Mouse (Mus musculus) skeletal muscle tissue, adult 2 months (tissue): ENCODE measurements around the gene Scnn1a.

Experiments used
- DNase-seq: peaks from one replicate; pipeline ENCODE4 v3.0.0-alpha.2; 2012; ENCODE audit warnings: low read depth, low spot score

The Scnn1a gene

DNA sequence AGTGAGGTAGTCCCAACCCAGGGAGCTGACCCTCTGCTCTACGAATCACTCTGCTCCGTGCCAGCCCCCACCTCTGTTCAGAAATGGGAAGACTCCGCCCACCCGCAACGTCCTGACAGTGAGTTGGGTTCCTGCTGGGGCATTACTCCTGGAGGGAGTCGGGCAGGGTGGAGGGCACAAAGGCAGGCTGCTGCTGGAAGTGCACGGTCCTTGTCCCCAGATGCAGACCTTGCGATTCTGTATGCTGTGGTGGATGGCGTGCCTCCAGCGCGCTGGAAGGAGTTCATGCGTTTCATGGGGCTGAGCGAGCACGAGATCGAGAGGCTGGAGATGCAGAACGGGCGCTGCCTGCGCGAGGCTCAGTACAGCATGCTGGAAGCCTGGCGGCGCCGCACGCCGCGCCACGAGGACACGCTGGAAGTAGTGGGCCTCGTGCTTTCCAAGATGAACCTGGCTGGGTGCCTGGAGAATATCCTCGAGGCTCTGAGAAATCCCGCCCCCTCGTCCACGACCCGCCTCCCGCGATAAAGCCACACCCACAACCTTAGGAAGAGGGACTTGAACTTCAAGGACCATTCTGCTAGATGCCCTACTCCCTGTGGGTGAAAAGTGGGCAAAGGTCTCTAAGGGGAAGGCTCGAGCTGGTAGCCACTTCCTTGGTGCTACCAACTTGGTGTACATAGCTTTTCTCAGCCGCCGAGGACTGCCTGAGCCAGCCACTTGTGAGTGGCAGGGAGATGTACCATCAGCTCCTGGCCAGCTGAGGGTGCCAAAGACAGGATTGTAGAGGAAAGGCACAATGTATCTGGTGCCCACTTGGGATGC, 41.2 kb downstream of the Scnn1a start:
- DNase-seq: no peak

- DNase-seq: no peak
These were observed 42.6 kb downstream of the Scnn1a start for GRCm38 (mm10) chr6:125363021-125363420.

DNA sequence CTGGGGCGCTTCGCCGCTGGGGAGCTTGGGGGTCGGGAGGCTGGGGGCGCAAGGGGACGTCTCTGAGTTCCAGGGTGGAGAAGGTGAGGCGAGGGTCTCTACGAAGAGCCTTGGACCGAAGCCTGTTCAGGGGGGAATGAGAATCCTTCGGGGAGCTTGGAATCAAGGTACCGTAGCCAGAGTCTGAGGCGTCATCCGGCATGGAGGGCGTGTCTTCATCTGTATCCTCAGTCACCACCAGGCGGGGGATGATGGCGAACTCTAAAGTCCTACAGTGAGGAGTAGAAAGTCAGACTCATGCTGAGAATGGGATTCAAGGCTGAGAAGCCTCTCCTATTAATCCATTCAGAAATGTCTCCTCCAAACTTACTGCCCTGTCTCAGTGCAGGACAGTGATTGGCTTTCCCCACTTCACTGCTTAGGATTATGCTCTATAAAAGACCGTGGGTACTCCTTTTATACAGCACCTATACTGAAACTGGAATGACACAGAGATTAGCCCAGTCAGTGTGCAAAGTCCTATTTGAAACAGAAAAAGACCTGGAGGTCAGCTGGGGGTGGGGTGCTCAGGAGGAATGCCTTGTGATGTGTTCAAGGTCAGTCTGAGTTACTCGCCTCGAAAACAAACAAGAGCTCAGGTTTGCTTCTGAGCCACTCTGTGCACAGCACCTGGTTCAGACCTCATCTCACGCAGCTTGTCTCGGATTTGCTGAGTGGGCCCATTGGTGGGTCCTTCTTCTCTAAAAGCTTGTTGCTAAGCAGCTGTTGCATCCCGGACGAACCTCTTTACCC, 43.2 kb downstream of the Scnn1a start:
- no peak for DNase-seq

DNA sequence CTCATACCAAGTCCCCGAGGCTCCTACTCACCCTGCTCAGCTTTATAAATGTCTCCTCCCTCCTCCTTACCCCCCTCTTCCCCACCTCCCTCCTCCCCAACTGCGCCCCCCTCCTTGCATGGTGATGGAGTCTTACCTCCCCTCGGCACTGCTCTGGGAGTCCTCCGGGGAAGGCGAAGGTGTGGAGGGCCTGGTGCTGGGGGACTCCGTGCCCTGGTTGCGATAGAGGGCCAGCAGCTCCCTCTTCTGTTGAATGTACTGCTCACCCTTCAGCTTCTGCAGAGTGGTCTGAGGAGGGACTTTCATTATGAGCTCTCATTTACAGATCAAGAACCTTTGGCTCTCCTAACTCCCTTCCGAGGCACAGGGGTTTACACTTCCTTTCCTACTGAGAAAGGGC, 44.0 kb downstream of the Scnn1a start:
- no peak for DNase-seq

DNA sequence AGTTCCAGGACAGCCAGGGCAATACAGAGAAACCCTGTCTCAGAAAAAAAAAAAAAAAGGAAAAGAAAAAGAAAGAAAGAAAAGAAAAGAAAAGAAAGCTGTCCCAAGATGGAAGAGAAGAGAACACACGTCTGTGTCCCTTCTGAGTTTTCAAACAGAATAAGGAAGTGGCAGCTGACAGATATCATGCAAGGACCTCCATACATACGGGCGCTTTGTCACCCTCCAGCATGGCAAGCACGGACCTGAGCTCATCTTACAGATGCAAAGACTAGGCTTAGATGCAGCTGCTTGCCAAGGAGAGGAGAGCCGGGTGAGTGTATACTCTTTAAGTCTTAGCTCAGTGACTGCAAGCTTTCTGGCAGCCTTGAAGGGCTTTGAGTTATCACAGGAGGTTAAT, 45.1 kb downstream of the Scnn1a start:
- DNase-seq: no peak

- no peak for DNase-seq
These were observed 45.7 kb downstream of the Scnn1a start for GRCm38 (mm10) chr6:125366133-125366532.

DNA sequence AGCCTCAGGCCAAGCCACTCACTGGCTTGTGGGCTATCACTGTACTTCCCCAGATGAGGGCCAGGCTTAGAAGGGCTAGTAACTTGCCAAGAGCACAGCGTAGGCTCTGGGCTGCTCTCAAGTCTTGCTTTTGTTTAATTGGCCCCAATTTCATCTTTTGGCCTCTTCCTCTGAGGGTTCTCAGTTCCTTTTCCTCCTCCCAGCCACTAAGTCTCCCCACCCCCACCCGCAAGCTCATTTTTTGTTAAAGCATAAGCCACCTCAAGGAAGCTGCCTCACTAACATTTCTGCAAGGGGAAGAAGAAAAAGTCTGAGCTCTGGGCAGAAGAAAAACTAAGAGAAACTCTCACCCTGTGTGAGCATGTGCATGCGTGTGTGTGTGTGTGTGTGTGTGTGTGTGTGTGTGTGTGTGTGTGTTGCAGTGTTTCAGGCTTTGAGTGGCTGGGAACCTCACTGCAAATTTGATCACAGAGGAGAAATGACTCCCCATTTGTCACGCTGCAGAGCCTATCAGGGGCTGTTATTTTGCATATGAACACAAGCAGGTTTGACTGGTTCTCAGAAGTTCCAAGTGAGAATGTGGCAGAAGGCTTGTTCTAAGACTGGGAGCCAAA, 47.4 kb downstream of the Scnn1a start:
- DNase-seq: no peak

DNA sequence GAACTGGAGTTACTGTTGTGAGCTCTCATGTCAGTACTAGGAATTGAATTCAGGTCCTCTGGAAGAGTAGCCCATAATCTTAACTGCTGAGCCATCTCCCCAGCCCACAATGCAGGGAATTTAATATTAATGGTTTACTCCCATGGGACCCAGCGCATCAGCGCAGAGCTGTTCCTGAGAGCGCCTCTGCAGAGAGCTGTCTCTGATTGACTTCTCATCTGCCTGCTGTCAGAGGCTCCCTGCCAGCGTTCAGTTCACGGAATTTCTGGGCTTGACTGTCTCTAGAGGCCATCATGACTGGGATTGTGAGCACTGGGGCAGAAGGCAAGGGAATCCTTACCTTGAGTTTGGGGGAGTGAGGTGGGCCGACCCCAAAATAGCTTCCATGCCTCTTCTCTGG, 56.6 kb downstream of the Scnn1a start:
- DNase-seq: no peak

DNA sequence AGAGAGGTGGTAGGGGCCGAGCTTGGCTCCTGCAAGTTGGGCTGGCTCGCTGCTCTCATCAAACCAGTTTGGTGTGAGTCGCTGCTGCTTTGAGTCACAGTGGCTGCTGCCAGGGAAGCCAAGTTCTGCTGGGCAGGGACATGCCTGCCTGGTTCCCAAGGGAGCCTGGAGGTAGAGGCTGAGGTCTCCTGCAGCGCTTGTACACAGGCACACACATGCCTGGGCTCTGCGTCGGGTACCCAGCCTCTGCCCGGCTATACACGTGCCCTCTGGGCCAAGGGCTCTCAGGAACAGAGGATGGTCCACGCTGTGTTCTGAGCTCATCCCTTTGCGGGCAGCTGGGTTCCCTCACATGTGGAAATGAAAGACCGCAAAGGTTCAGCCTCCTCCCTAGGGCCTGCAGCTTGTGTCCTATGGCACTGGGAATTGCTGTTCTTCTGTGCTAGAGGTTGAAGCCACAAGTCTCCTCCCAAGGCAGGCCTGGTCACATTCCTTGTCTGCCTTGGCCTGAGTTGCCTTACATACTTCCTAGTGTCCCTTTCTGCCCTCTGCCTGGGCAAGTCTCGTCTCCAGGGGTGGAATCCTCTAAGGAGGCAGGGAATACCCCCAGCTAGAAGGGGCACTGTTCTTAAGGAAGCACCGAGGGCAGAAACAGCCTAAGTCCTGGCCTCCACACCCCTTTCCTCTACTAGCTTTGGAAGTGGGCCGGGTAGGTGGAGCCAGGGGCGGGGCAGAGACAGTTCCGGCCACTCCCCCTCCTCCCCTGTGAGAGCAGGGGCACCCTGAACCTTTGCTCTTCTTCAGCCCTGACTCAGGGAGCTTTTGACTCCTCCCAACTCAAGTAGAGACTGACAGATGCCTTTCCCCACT, 57.4 kb downstream of the Scnn1a start:
- no peak for DNase-seq

GRCm38 (mm10) chr6:125378621-125379020, 58.2 kb downstream of the Scnn1a start:
- no peak for DNase-seq

GRCm38 (mm10) chr6:125379781-125380180, 59.3 kb downstream of the Scnn1a start:
- DNase-seq: no peak

DNA sequence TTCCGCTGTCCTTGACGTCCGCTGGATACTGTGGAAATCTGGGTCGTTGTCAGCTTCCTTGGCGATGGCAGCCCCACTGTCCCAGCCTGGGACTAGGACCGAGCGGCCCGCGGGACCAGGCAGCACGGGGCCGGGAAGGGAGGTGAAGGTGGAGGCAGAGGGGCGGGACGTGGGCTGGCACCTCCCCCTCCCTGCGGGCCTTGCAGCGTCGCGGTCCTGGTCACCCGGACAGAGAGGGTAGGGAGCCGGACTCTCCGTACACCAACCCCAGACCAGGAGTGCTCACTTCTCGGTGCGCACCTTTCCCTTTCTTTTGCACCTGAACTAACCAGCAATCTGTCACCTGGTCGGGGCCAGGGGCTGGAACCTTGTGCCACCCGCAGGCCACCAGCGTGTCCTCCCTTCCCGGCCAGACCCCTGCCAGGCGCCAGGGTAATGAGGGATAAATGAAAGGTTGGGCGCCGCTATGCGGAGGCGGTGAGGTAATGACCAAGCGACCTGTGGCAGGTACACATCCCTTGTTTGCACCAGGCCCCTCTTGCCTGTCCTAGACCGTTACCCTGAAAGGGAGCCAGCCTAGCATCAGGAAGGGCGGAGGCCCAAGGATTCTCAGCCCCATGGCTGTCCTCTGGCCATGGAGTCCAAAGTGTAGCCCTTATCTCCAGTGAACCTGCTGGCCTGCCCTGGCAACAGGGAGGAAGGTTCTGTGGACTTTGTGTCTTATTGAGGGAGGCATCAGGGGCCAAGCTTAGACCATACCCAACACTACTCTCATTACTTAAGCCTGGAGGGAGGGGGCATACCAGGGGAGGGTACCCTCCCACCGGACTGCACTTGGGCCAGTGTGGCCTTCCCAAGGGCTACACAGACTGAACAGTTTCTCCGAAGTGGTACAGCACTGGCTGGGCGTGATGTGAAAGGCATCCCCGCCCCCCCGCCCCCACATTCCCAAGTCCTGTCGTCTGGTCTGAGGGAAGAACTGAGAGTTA, 60.2 kb downstream of the Scnn1a start, which contains the start of gene Plekhg6:
Gene Plekhg6, minus strand, starts transcription at position 422 of the 989 bp plus-strand sequence.
- DNase-seq: no peak

DNA sequence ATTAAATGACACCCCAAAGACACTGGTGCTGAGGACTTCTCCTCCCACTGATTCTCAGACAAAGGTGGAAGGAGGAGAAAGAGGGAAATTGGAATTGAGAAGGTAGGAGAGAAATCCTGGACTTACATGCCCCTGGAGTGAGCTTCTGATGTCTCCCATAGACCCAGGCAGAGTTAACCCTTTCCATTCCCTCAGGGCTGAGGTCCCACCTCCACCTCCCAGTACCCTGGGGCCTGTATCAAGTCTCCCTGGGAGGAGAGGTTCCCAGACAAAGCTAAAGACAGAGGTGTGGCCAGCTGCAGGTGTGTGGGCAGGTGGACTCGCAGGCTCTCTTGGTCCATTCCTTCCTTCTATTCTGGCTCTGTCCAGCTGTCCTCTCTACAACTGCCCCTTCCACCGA, 61.6 kb downstream of the Scnn1a start:
- DNase-seq: no peak

- no peak for DNase-seq
These were observed 64.9 kb downstream of the Scnn1a start for GRCm38 (mm10) chr6:125385066-125385974.

DNA sequence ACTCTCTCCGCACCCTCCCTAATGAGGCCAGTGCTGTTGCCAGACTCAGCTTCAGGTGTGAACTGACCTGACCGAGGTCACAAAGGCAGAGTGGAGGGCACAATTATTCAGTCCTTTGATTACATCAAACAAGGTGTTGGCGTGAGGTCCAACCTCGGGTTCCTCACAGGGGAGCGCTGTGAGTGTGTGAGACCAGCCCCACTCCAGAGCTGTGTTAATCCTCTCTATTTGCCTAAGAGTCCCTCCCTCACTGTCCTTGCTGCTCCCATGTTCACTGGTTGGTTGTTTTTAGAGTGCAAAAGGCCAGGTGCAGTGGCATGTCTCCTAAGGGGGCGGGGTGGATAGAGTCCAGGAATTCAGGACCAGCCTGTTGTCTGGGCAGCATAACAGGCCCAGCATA, 65.6 kb downstream of the Scnn1a start:
- no peak for DNase-seq

DNA sequence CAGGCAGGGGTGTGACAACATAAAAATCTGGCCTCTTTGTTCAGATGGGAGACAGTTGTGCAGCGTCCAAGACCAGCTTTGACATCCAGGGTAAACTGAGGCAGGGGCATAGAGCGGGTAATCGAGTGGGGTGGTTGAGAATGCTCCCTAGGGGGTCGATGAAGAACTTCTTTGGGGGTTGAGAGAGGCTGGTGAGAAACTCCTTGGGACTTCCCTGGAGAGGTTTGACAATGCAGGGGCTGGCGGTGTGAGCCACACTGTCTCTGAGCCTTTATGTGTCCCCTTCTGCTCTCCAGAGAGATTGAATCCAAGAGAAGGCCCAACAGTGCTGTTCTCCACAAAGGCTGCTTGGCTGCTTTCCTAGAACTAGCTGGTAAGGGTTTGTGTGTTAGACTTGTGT, 69.4 kb downstream of the Scnn1a start:
- DNase-seq: no peak
